Mouse (Mus musculus) embryonic facial prominence, embryonic 15.5 days (tissue): ENCODE results near the gene Gm49380. TPM values are rescaled to one million over a fixed set of nuclear protein-coding genes. Genes with fewer than 3 reads are reported as not detected.

Source experiments
- ATAC-seq: fragments of 200-750 bp; cut with Nextera tagmentation; 2 replicates; pipeline ENCODE4 v1.8.0; 2017; ENCODE audit warnings: low read depth, moderate TSS enrichment; ENCODE audit not compliant: insufficient number of reproducible peaks, low FRiP score, low TSS enrichment
- H3K27ac ChIP-seq: fragments of 300-500 bp; sonication (generic); replicated peaks from 2 replicates; pipeline ENCODE4 v1.5.1; 2015; ENCODE audit warnings: mild to moderate bottlenecking, inconsistent platforms
- H3K27me3 ChIP-seq: fragments of 300-500 bp; sonication (generic); 2 replicates; pipeline ENCODE4 v1.6.1; 2015; ENCODE audit warnings: inconsistent platforms
- H3K36me3 ChIP-seq: fragments of 300-500 bp; sonication (generic); 2 replicates; pipeline ENCODE4 v1.6.1; 2015; ENCODE audit warnings: mild to moderate bottlenecking, inconsistent platforms
- H3K4me1 ChIP-seq: fragments of 300-500 bp; sonication (generic); 2 replicates; pipeline ENCODE4 v1.6.1; 2015; ENCODE audit warnings: inconsistent platforms
- H3K4me2 ChIP-seq: fragments of 300-500 bp; sonication (generic); replicated peaks from 2 replicates; pipeline ENCODE4 v1.6.1; 2015; ENCODE audit warnings: mild to moderate bottlenecking, inconsistent platforms
- H3K4me3 ChIP-seq: fragments of 300-500 bp; sonication (generic); replicated peaks from 2 replicates; pipeline ENCODE4 v1.5.1; 2015; ENCODE audit warnings: mild to moderate bottlenecking, inconsistent platforms
- H3K9ac ChIP-seq: fragments of 300-500 bp; sonication (generic); 2 replicates; pipeline ENCODE4 v1.6.1; 2015; ENCODE audit warnings: inconsistent platforms
- H3K9me3 ChIP-seq: fragments of 300-500 bp; sonication (generic); replicated peaks from 2 replicates; pipeline ENCODE4 v1.6.1; 2016; ENCODE audit warnings: inconsistent platforms
- WGBS: fragments of 180-500 bp; shearing (Covaris S2); methylation state at CpG from one replicate; pipeline ENCODE4 v1.1.7; 2015; 5-methylcytosine and 5-hydroxymethylcytosine counted together
- polyA plus RNA-seq: library from polyadenylated mRNA; unstranded; fragments of >200 nt; fragmentation: Nextera tagmentation; extraction: Ambion mirVana; gene quantifications from 2 replicates; pipeline ENCODE4 v1.2.1, GENCODE M21; 2015

The Gm49380 gene
- polyA plus RNA-seq, 1 experiment from 2014 or later: 0.27 TPM

DNA sequence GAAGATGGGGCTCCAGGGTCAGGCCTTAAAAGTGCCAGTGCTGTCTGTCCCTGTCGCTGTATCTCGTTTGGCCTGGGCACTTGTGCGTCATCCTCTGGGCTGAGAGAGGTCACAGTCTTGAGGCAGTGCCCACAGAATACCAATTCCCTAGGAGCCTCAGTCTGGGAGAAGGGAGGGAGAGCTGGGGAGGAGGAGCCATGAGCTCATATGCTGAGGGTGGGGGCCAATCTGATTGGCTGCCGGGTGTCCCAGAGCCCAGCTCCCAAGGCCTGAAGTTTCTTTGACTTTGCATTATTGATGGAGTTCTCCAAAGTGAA lies 40.7 kb downstream of the Gm49380 start:
- no peak overlapping the region for H3K9ac ChIP-seq
- no peak overlapping the region for H3K27ac ChIP-seq
- H3K27me3 ChIP-seq: no peaks in the 10 kb centered on the region
- no peaks in the 10 kb centered on the region for H3K9me3 ChIP-seq
- no peaks in the 10 kb centered on the region for H3K36me3 ChIP-seq
- H3K4me1 ChIP-seq: peaks cover 34% of the 10 kb centered on the region
- ATAC-seq: no peak
- no peak overlapping the region for H3K4me3 ChIP-seq
- H3K4me2 ChIP-seq: no peak overlapping the region
- WGBS: 37% methylated on average over 4 of the region's 4 CpGs

GRCm38 (mm10) chr9:44071914-44072598 lies 41.2 kb downstream of the Gm49380 start:
- 30% methylated on average over 11 of the region's 11 CpGs for WGBS
- no peak overlapping the region; the same call in 1 of the 2 replicates for H3K4me2 ChIP-seq
- H3K4me1 ChIP-seq: peaks cover 39% of the 10 kb centered on the region
- H3K27me3 ChIP-seq: no peaks in the 10 kb centered on the region
- H3K36me3 ChIP-seq: no peaks in the 10 kb centered on the region
- no peaks in the 10 kb centered on the region for H3K9me3 ChIP-seq
- no peak overlapping the region for H3K27ac ChIP-seq
- H3K4me3 ChIP-seq: no peak overlapping the region
- ATAC-seq: no peak
- H3K9ac ChIP-seq: no peak overlapping the region

GRCm38 (mm10) chr9:44070844-44071231 lies 42.5 kb downstream of the Gm49380 start:
- Histone ChIP-seq H3K27me3 (no peaks in the 10 kb centered on the region), H3K4me2 (no peak overlapping the region), H3K9me3 (no peaks in the 10 kb centered on the region), H3K4me3 (no peak overlapping the region), H3K4me1 (peaks cover 33% of the 10 kb centered on the region), H3K36me3 (no peaks in the 10 kb centered on the region), H3K9ac (no peak overlapping the region), H3K27ac (no peak overlapping the region)
- 29% methylated on average over 8 of the region's 8 CpGs for WGBS
- no peak for ATAC-seq

DNA sequence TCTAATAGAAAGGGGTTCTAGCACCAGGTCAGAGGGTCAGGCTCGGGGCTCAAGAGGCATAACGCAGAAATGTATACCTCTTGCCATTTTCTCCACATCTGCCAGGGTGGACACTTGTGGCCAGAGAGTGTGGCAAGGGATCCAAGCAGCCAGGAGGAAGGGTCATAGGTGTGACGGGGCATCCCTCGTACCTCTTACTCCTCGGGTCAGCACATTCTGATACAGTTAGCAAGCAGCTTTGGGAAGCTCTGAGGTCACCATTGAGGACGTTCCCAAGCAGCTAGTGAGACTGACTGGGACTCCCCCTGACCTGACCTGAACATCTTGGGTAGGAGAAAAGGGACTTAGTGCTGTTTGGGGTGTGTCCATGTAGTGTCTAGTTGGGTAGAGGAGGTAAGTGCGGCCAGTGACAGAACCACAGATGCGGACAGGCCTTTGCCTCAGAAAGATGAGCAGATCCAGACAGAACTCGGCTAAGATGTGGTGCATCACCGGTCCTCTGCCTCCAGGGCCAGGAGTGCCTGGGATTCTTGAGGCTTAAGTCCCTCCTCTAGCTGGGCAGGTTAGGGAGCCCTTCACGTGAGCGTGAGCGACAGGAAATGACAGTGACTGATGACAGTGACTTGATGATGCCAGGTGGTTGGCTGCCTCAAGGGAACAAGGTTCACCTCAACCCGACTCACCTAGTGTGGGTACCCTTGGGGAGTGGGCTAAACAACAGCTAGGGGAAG lies 43.0 kb downstream of the Gm49380 start:
- Histone ChIP-seq H3K9ac (no peak overlapping the region), H3K4me2 (no peak overlapping the region), H3K4me1 (peaks cover 33% of the 10 kb centered on the region), H3K27ac (no peak overlapping the region), H3K9me3 (no peaks in the 10 kb centered on the region), H3K4me3 (no peak overlapping the region), H3K27me3 (no peaks in the 10 kb centered on the region), H3K36me3 (no peaks in the 10 kb centered on the region)
- WGBS: 58% methylated on average over 14 of the region's 14 CpGs
- no peak for ATAC-seq

DNA sequence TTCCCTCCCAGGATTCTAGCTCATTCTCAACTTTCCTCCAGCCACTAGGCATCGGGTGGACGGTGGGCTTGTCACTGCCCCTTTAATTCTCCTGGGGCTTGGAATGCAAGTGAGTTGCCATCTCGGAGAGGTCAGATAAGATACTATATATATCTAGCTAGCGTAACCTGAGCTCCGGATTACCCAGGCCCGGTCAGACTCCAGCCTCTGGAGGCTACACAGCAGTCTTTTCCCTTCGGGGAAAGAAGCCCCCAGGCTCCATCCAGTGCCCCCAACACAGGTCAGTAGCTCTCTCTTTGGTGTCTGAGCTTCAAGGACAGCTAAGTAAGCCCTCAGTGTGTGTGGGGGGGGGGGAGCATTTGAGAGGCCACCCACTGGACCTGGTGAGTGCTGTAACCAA lies 44.0 kb downstream of the Gm49380 start:
- H3K9ac ChIP-seq: no peak overlapping the region
- 22% methylated on average over 7 of the region's 7 CpGs for WGBS

DNA sequence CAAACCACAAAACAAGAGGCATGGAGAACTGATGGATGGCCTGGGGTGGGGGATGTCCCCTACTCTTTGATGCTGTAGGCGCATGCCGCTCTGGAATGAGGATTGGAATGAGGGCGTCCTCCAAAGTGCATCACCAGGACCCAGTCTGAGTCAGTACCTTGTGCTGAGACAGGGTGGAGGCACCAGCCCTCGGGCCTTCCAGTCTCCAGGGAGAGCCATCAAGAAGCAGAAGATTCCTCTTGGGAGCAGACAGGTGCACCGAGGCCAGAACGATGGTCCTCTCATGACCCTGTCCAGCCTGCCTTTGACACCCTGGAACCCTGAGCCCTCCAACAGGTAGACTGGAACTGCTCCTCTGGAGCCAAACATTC lies 45.4 kb downstream of the Gm49380 start:
- no peak for ATAC-seq
- 66% methylated on average over 6 of the region's 6 CpGs for WGBS
- no peaks in the 10 kb centered on the region for H3K27me3 ChIP-seq
- peak overlapping the region; percentile 95 for H3K4me2 ChIP-seq
- H3K4me3 ChIP-seq: no peak overlapping the region
- no peak overlapping the region for H3K27ac ChIP-seq
- peaks cover 33% of the 10 kb centered on the region for H3K4me1 ChIP-seq
- H3K9ac ChIP-seq: no peak overlapping the region
- H3K9me3 ChIP-seq: no peaks in the 10 kb centered on the region
- no peaks in the 10 kb centered on the region for H3K36me3 ChIP-seq

More for the DNA sequence above, 44.0 kb downstream of the Gm49380 start:
- Histone ChIP-seq H3K9me3 (no peaks in the 10 kb centered on the region), H3K27ac (no peak overlapping the region), H3K27me3 (no peaks in the 10 kb centered on the region), H3K4me1 (peaks cover 33% of the 10 kb centered on the region), H3K4me2 (no peak overlapping the region), H3K36me3 (no peaks in the 10 kb centered on the region), H3K4me3 (no peak overlapping the region)
- no peak for ATAC-seq

GRCm38 (mm10) chr9:44067241-44067959 lies 45.9 kb downstream of the Gm49380 start:
- Histone ChIP-seq H3K27ac (peak overlapping the region; percentile 60), H3K4me1 (peaks cover 30% of the 10 kb centered on the region), H3K36me3 (no peaks in the 10 kb centered on the region), H3K4me3 (peak overlapping the region; percentile 60), H3K4me2 (peak overlapping the region; percentile 95), H3K9me3 (no peaks in the 10 kb centered on the region), H3K27me3 (no peaks in the 10 kb centered on the region), H3K9ac (peak overlapping the region; percentile 39)
- 5% methylated on average over 15 of the region's 15 CpGs for WGBS
- peak; percentile 20 for ATAC-seq

DNA sequence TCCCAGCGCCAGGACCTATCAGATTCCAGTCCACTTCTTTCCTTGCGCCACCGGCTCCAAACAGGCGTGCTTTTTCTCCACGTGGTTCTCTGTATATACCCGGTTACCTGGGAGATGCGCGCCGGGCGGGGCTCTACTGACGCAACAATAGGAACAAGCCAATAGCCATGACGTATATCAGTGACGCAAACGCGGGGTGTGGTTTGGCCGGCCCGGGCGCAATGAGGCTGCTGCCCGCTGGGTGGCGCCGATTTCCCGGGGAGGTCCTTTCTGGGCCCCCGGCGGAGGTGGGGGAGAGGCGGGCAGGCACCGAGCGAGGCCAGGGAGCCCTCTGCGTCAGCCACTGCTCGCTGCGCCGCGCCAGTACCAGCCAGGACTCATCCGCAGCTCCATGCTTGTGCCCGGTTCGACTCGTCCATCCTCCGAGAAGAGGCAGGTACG lies 46.5 kb downstream of the Gm49380 start, which contains the start of gene Usp2:
TSS of gene Usp2 (plus strand) at position 237 of the 441 bp plus-strand sequence.
- Histone ChIP-seq H3K4me2 (peak within 1 kb of the TSS; percentile 95), H3K4me1 (peaks cover 24% of the 10 kb centered on the region), H3K27me3 (no peaks in the 10 kb centered on the region), H3K36me3 (no peaks in the 10 kb centered on the region), H3K9ac (peak within 1 kb of the TSS; percentile 39), H3K4me3 (peak within 1 kb of the TSS; percentile 60), H3K9me3 (no peaks in the 10 kb centered on the region), H3K27ac (peak within 1 kb of the TSS; percentile 60)
- peak; percentile 96 for ATAC-seq
- WGBS: 0% methylated on average over 38 of the region's 38 CpGs

GRCm38 (mm10) chr9:44065177-44065576 lies 48.1 kb downstream of the Gm49380 start:
- H3K4me3 ChIP-seq: no peak overlapping the region
- WGBS: 48% methylated on average over 1 of the region's 1 CpGs
- ATAC-seq: no peak
- no peaks in the 10 kb centered on the region for H3K36me3 ChIP-seq
- no peak overlapping the region for H3K27ac ChIP-seq
- no peak overlapping the region for H3K9ac ChIP-seq
- no peaks in the 10 kb centered on the region for H3K27me3 ChIP-seq
- no peaks in the 10 kb centered on the region for H3K9me3 ChIP-seq
- no peak overlapping the region for H3K4me2 ChIP-seq
- H3K4me1 ChIP-seq: peaks cover 13% of the 10 kb centered on the region; the same call in 1 of the 2 replicates

DNA sequence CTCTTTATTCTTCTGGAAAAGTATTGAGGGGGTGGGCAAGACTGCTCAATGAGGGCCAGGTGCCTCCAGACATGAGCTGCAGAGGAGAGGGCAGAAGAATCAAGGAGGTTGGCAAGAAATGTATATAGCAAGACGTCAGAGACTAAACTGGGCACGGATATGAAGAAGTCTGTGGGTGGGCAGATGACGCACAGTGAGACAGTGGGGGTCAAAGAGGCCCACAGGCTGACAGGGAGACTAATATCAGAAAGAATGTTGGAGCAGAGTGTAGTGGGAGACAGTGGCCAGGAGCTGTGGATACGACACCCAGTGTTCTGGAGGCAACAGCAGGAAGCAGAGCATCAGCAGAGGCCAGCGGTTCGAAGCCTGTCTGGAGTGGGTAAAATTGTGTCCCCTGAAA lies 54.7 kb downstream of the Gm49380 start:
- Histone ChIP-seq H3K4me3 (no peak overlapping the region), H3K27ac (no peak overlapping the region), H3K4me1 (no peaks in the 10 kb centered on the region), H3K4me2 (no peak overlapping the region), H3K36me3 (no peaks in the 10 kb centered on the region), H3K9ac (no peak overlapping the region), H3K9me3 (no peaks in the 10 kb centered on the region), H3K27me3 (no peaks in the 10 kb centered on the region)
- ATAC-seq: no peak
- 77% methylated on average over 6 of the region's 6 CpGs for WGBS

DNA sequence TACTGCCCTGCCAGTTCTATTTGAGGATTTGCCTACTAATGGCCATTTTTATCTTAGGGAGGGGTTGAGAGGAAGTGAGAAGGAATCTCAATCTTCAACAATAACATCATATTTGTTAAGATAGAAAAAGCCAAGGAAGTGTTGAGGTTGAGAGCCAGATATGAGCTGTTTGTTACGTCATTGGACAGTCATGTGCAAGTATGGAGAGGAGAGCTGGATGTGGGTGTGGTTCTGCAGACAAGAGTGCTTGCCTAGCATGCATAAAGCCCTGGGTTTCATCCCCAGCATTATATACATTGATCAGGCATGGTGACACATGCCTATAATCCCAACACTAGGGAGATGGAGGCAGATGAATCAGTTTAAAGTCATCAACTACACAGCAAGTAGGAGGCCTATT lies 59.4 kb downstream of the Gm49380 start:
- no peaks in the 10 kb centered on the region for H3K9me3 ChIP-seq
- H3K4me2 ChIP-seq: no peak overlapping the region
- WGBS: 69% methylated on average over 1 of the region's 1 CpGs
- H3K9ac ChIP-seq: no peak overlapping the region
- no peaks in the 10 kb centered on the region for H3K36me3 ChIP-seq
- 0 out of 2 replicates have a peak, but pooled peaks cover under 1% of the 10 kb centered on the region for H3K4me1 ChIP-seq
- no peak for ATAC-seq
- H3K27ac ChIP-seq: no peak overlapping the region
- no peak overlapping the region for H3K4me3 ChIP-seq
- no peaks in the 10 kb centered on the region for H3K27me3 ChIP-seq
